Mouse (Mus musculus): ENCODE results near the gene Fer. TPM values are rescaled to one million over a fixed set of nuclear protein-coding genes. Genes with fewer than 3 reads are reported as not detected.

Fer gene
- polyA plus RNA-seq, 1 experiment from 2014 or later = 23.1 TPM

DNA sequence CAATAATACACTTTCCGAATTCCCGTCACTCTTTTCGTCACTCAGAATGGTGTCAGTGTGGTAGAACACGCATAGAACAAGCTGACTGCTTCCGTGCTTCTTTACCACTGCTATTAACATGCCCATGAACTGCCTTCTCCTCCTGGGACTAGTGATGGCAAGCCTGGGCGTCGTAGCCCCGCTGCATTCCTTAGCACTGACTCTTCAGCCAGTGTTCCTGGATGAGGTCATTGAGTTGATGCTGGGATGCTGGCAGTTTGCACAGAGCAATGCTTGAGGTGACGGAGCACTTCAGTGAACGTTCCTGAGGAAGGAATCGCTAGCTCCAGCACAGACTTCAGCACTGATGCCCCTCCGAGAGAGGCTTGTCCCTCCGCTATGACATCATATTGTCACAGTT, 140.6 kb downstream of the Fer start:
- no peaks in the 10 kb centered on the region for H3K27me3 ChIP-seq (ENCODE audit: insufficient read depth, poor library complexity, severe bottlenecking)
- 85% methylated on average over 13 of the region's 13 CpGs for WGBS
- H3K27ac ChIP-seq = no peak overlapping the region
- H3K36me3 ChIP-seq = no peaks in the 10 kb centered on the region
- H3K9me3 ChIP-seq = no peaks in the 10 kb centered on the region
- H3K4me3 ChIP-seq = no peak overlapping the region
- no peaks in the 10 kb centered on the region for H3K4me1 ChIP-seq (replicated peaks)
- no peak for DNase-seq (ENCODE audit: low spot score)

DNA sequence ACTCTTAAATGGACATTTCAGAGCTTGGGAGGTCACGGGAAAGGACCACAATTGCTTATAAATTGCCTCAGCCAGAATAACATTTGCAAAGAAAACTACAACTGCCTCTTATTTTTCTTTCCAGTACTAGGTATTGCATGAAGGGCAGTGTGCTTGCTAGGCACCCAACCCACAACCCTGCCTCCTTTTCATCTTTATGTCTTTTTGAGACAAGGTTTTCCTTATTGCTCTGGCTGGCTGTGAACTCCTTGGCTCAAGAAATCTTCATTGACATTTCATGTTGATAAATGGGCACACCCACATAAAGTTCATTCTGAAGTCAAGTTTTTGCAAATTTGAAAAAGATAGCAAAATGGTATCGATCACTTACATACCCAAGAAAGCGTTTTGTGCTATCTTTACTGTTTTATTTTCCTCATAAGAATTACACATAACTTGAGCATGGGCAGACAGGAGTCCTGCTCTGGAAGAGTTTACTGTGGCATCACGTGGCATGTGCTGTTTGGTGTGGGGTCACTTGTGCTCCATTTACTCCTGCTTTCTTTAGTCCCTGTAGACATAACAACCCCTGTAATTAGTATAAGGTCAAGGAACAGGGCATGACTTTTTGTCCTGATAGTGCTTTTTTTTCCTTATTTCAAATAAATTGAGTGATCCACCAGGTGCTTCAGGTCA, 142.8 kb downstream of the Fer start:
- Histone ChIP-seq H3K4me3 (no peak overlapping the region), H3K9me3 (no peaks in the 10 kb centered on the region), H3K27me3 (ENCODE audit: insufficient read depth, poor library complexity, severe bottlenecking) (no peaks in the 10 kb centered on the region), H3K27ac (no peak overlapping the region), H3K36me3 (no peaks in the 10 kb centered on the region), H3K4me1 (replicated peaks) (no peaks in the 10 kb centered on the region)
- WGBS = 86% methylated on average over 4 of the region's 4 CpGs
- no peak for DNase-seq (ENCODE audit: low spot score)

DNA sequence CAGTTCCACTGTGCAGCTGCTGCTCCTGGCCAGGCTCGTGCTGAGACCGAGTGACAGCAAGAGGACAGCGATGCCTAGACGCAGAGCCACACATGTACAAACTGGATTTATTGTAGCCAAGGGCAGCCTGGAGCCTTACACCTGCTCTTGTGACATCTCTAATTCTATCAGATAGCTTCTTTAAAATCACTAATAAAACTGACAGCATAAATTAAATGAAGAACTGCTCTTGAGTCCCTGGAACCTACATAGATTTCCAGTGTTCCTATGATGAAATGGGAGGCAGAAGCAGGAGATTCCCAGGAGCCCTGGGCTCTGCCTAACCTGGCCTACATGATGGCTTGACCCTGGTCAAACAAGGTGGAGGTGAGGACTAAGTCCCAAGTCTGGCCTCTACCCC, 153.7 kb downstream of the Fer start:
- H3K9me3 ChIP-seq = no peaks in the 10 kb centered on the region
- H3K27me3 ChIP-seq (ENCODE audit: insufficient read depth, poor library complexity, severe bottlenecking) = no peaks in the 10 kb centered on the region
- no peak overlapping the region for H3K27ac ChIP-seq
- H3K4me3 ChIP-seq = no peak overlapping the region
- no peaks in the 10 kb centered on the region for H3K4me1 ChIP-seq (replicated peaks)
- H3K36me3 ChIP-seq = no peaks in the 10 kb centered on the region
- 94% methylated on average over 4 of the region's 4 CpGs for WGBS
- DNase-seq (ENCODE audit: low spot score) = no peak

DNA sequence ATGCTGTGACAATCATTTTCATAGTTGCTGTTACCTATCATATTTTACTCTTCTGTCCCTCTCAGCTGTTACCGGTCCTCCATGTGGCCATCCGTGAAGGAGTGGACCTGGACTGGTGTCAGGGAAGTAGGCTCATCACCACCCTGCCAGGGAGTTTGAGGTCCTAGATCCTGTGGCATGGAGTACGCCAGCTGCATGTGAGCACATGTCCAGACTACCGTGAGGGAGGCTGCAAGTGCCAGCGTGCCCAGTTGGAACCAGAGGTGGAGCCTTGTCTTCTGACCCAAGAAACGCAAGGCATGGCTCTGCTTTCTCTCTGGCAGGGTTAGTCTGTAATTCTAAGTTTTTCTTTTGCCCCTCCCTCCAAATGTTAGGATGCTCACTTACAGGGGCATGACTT, 155.4 kb downstream of the Fer start:
- H3K36me3 ChIP-seq = no peaks in the 10 kb centered on the region
- H3K27me3 ChIP-seq (ENCODE audit: insufficient read depth, poor library complexity, severe bottlenecking) = no peaks in the 10 kb centered on the region
- H3K9me3 ChIP-seq = no peaks in the 10 kb centered on the region
- WGBS = 95% methylated on average over 6 of the region's 6 CpGs
- H3K27ac ChIP-seq = no peak overlapping the region
- H3K4me3 ChIP-seq = no peak overlapping the region
- DNase-seq (ENCODE audit: low spot score) = no peak
- H3K4me1 ChIP-seq (replicated peaks) = no peaks in the 10 kb centered on the region

DNA sequence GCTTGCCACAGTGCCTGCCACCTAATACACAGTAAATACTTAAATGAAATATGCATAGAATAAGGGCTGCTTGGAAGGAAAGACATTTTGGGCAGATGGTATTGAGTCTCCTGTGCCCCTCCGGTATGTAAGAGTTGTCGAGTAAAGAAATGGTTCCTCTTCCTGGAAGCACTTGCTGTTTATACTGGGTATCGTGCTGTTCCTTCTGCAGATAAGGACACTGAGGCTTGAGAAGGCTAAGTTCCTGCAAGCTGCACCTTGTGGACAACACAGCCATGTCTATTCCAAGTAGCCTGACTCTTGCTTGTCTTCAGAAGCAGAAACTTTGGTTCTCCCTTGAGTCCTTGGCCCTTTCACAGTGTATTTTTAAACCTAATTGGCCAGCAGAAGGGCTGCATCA, 156.0 kb downstream of the Fer start:
- DNase-seq (ENCODE audit: low spot score) = no peak
- Histone ChIP-seq H3K4me1 (replicated peaks) (no peaks in the 10 kb centered on the region), H3K27ac (no peak overlapping the region), H3K9me3 (no peaks in the 10 kb centered on the region), H3K4me3 (no peak overlapping the region), H3K36me3 (no peaks in the 10 kb centered on the region), H3K27me3 (ENCODE audit: insufficient read depth, poor library complexity, severe bottlenecking) (no peaks in the 10 kb centered on the region)
- WGBS = 90% methylated on average over 3 of the region's 3 CpGs

DNA sequence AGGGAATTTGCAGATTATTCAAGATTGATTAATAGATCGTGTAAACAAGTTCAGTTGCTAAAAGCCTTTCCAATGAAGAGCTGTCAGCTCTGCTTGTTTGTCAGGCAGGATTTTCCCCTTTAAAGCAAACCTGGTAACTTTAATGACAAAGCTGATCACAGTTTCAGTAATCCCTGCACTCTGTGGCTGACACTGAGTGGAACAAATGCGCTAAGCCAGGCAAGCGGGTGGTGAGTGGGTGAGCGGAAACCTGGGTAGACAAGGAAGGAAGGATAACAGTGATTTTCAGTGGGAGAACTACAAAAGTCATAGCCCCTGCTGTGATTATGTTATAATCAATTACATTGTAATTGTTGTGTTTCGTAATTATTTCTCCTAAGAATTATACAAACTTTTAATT, 156.8 kb downstream of the Fer start:
- DNase-seq (ENCODE audit: low spot score) = no peak
- 86% methylated on average over 5 of the region's 5 CpGs for WGBS
- no peaks in the 10 kb centered on the region for H3K4me1 ChIP-seq (replicated peaks)
- no peaks in the 10 kb centered on the region for H3K36me3 ChIP-seq
- H3K27me3 ChIP-seq (ENCODE audit: insufficient read depth, poor library complexity, severe bottlenecking) = no peaks in the 10 kb centered on the region
- H3K9me3 ChIP-seq = no peaks in the 10 kb centered on the region
- H3K4me3 ChIP-seq = no peak overlapping the region
- H3K27ac ChIP-seq = no peak overlapping the region

DNA sequence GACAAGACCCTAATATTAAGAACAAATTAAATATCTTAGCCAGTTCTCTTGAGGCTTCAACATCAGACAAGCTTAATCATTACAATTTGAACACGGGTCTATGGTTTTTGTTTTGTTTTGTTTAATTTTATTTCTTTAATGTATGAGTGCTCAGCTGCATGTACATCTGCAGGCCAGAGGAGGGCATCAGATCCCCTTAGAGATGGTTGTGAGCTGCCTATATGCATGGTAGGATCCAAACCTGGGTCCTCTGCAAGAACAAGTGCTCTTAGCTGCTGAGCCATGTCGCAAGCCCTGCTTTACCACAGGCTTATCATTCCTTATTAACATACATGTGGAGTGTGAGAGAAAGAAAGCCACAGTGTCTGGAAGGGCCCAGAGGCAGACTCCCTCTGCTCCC, 163.6 kb downstream of the Fer start:
- Histone ChIP-seq H3K4me3 (no peak overlapping the region), H3K36me3 (no peaks in the 10 kb centered on the region), H3K27me3 (ENCODE audit: insufficient read depth, poor library complexity, severe bottlenecking) (no peaks in the 10 kb centered on the region), H3K4me1 (replicated peaks) (no peaks in the 10 kb centered on the region), H3K27ac (no peak overlapping the region), H3K9me3 (no peaks in the 10 kb centered on the region)
- DNase-seq (ENCODE audit: low spot score) = no peak
- WGBS = 78% methylated on average over 2 of the region's 2 CpGs

DNA sequence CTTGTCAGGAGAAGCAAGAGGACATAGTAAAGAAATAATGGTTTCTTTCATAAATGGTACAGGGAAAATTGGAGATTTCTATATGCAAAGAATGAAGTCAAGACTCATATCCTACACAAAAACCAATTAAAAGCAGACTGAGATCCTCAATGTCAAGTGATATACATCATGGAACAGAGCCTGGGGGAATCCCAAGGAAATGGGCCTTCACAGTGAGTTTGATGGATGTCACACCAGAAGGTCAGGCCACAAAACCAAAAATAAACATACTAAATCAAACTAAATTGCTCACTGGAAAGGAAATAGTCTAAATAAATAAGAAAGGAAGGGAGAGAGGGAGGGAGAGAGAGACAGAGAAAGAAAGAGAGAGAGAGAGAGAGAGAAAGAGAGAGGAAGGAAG, 178.9 kb downstream of the Fer start:
- Histone ChIP-seq H3K4me1 (replicated peaks) (peaks cover 4% of the 10 kb centered on the region; the same call in 1 of the 2 replicates), H3K9me3 (no peaks in the 10 kb centered on the region), H3K36me3 (peaks cover 8% of the 10 kb centered on the region), H3K27ac (no peak overlapping the region), H3K27me3 (ENCODE audit: insufficient read depth, poor library complexity, severe bottlenecking) (no peaks in the 10 kb centered on the region), H3K4me3 (no peak overlapping the region)
- DNase-seq (ENCODE audit: low spot score) = no peak

DNA sequence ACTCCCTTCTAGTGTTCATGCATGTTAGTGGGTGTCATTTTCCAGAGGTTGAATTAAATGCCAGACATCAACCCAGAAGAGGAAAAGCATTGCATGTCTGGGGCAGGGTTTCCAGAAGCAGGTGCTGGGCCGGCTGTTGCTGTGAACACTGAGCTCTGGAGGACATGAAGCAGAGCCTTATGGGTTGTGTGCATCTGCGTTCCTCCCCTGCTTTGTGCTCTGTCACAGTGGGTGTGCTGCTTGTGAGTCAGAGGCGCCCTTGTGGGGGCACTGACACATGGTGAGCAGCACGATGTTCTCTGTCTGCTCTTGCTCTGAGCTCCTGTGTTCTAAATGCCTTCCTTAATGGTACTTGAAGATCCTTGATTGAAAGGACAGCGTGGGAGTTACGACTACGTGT, 182.5 kb downstream of the Fer start:
- DNase-seq (ENCODE audit: low spot score) = no peak
- no peaks in the 10 kb centered on the region for H3K9me3 ChIP-seq
- no peaks in the 10 kb centered on the region for H3K27me3 ChIP-seq (ENCODE audit: insufficient read depth, poor library complexity, severe bottlenecking)
- 0 out of 2 replicates have a peak overlapping the region, but pooled peaks have one; percentile 29 for H3K27ac ChIP-seq
- H3K4me1 ChIP-seq (replicated peaks) = peaks cover 4% of the 10 kb centered on the region; the same call in 1 of the 2 replicates
- H3K4me3 ChIP-seq = no peak overlapping the region
- H3K36me3 ChIP-seq = no peaks in the 10 kb centered on the region
- 60% methylated on average over 7 of the region's 7 CpGs for WGBS

DNA sequence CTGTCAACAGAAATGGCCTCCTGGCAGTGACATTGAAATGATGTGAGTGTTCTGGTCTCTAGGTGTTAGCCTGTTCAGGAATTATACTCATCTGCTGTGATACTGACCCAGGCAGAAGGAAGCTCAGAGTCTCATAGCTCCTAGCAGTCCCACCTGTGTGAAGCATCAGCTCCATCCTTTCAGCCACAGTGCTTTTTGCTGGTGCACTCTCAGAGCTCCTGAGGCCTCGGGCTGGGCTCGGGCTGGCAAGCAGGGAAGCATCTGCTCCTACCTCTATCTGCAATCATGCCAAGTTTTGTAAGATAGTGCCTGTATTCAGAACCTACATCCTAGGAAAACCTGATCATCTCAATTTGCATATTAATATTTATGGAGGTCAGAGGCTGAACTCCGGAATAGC, 183.7 kb downstream of the Fer start:
- 91% methylated on average over 3 of the region's 3 CpGs for WGBS
- Histone ChIP-seq H3K9me3 (no peaks in the 10 kb centered on the region), H3K36me3 (no peaks in the 10 kb centered on the region), H3K4me3 (no peak overlapping the region), H3K27ac (no peak overlapping the region), H3K4me1 (replicated peaks) (peaks cover 8% of the 10 kb centered on the region; the same call in 1 of the 2 replicates), H3K27me3 (ENCODE audit: insufficient read depth, poor library complexity, severe bottlenecking) (no peaks in the 10 kb centered on the region)
- DNase-seq (ENCODE audit: low spot score) = no peak

DNA sequence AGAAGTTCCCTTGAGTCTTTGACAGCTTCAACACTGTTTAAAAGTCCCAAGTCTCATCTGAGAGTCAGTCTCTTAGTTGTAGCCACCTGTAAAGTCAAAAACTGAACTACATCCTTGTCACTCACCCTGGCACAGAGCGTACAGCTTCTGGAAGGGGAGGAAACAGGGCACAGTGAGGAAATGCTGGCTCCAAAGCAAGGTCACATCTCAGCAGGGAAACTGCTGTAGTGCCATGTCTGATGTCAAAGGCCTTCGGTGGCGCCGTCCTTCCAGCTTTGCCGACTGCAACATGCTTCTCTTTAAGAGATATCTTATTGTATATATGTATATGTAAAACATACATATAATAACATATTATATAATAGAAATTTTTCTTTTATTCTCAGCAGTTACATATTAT, 188.0 kb downstream of the Fer start:
- H3K36me3 ChIP-seq = no peaks in the 10 kb centered on the region
- 69% methylated on average over 5 of the region's 5 CpGs for WGBS
- no peaks in the 10 kb centered on the region for H3K27me3 ChIP-seq (ENCODE audit: insufficient read depth, poor library complexity, severe bottlenecking)
- H3K9me3 ChIP-seq = no peaks in the 10 kb centered on the region
- H3K4me3 ChIP-seq = no peak overlapping the region
- DNase-seq (ENCODE audit: low spot score) = no peak
- no peak overlapping the region for H3K27ac ChIP-seq
- H3K4me1 ChIP-seq (replicated peaks) = 0 out of 2 replicates have a peak, but pooled peaks cover 4% of the 10 kb centered on the region

DNA sequence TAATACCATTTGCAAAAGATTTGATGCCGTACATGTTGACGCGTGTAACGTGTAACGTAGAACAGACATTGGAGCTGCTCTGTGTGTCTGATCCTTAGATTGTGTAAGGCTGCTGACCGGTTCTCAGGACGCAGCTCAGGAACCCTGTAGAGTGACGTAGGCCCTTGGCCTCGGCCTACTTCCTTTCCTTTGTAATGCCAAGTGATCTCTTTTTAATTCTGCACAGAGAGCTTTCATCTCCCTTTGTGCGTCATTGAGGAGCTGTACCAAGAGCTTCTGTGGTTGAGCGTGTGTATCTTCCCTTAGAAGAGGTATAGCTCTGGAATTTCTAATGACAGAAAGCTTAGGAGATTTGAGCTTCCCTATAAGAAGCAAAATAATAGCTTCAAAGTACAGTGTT, 190.8 kb downstream of the Fer start:
- Histone ChIP-seq H3K4me1 (replicated peaks) (0 out of 2 replicates have a peak, but pooled peaks cover 4% of the 10 kb centered on the region), H3K9me3 (no peaks in the 10 kb centered on the region), H3K4me3 (no peak overlapping the region)

DNA sequence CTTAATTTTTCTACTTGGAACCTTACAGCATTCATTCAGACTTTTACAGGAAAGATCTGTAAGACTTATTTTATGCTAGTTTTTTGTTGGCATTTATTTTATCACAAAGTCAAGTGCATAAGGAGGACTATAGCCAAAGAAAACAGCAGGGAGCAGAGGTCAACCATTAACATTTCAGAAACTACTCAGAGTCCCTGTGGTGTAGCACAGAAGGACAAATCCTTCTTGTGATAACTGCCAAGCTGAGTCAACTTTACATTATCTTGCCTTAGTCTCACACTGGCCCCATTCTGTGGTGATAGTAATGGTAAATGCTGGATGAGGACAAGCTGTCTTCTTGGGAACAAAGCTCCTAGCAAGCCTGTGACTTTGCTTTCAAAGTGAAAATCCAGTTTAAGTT, 197.7 kb downstream of the Fer start:
- Histone ChIP-seq H3K27ac (no peak overlapping the region), H3K27me3 (ENCODE audit: insufficient read depth, poor library complexity, severe bottlenecking) (no peaks in the 10 kb centered on the region), H3K36me3 (no peaks in the 10 kb centered on the region), H3K4me1 (replicated peaks) (peaks cover 5% of the 10 kb centered on the region; the same call in 1 of the 2 replicates), H3K4me3 (no peak overlapping the region), H3K9me3 (no peaks in the 10 kb centered on the region)
- DNase-seq (ENCODE audit: low spot score) = no peak

More for the DNA sequence above, 190.8 kb downstream of the Fer start:
- H3K27me3 ChIP-seq (ENCODE audit: insufficient read depth, poor library complexity, severe bottlenecking) = no peaks in the 10 kb centered on the region
- no peak for DNase-seq (ENCODE audit: low spot score)
- 83% methylated on average over 11 of the region's 11 CpGs for WGBS
- no peaks in the 10 kb centered on the region for H3K36me3 ChIP-seq
- no peak overlapping the region for H3K27ac ChIP-seq

DNA sequence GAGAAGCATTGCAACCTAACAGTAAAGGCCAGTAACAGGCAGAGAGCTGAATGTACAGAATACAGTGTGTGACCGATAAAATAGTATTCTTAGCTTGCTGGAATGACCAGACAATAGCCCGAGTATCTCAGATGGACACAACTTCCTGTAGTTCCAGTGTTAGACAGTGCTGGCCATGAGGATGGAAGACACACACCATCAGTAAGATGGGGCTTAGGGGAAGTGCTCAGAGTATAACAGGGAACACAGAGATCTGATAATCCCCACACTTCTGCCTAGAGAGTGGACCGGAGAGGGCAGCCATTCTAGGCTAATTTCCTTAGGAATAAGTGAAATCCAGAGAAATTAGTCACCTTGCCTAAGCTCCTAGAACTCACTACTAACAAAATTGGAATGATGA, 202.4 kb downstream of the Fer start:
- DNase-seq (ENCODE audit: low spot score) = no peak
- WGBS = 85% methylated on average over 3 of the region's 3 CpGs
- Histone ChIP-seq H3K4me3 (no peak overlapping the region), H3K27me3 (ENCODE audit: insufficient read depth, poor library complexity, severe bottlenecking) (no peaks in the 10 kb centered on the region), H3K36me3 (no peaks in the 10 kb centered on the region), H3K4me1 (replicated peaks) (peaks cover 8% of the 10 kb centered on the region; the same call in 1 of the 2 replicates), H3K27ac (no peak overlapping the region), H3K9me3 (no peaks in the 10 kb centered on the region)

Measured in hindbrain, embryonic 10.5 days (tissue).